Mouse (Mus musculus): ENCODE data around the gene Ednrb.

- TF ChIP-seq CTCF (IDR thresholded peaks at IDR 0.05; ENCODE audit: insufficient read depth, low read depth, low read length) (no peak), POLR2A (IDR thresholded peaks at IDR 0.05; ENCODE audit: insufficient read depth, low read depth, low read length) (no peak)
Measured at GRCm38 (mm10) chr14:103778533-103779151, 65.6 kb downstream of the Ednrb start.
